Mouse (Mus musculus): ENCODE measurements around the gene Spcs3.

Spcs3 gene

GRCm38 (mm10) chr8:54507428-54508095, 22.2 kb downstream of the Spcs3 start:
- peak; percentile 61 for DNase-seq

DNA sequence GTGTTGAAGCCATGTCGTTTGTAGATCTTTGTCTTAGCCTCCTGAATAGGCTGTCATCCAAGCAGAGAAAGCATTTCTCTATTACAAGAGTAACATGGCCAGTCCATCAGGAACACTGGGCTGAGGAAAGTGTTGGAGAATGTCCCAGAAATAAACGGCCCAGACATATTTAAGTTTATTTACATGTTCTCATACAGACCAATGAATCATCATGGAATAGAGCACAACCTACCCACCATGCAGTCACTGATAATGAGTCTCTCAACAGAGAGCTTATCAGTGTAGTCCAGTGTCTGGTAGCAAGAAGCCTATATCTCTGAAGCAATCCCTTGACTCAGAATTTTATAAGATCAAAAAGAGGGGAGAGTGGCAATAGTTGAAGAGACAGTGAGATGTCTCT, 24.7 kb downstream of the Spcs3 start:
- no peak for DNase-seq

- no peak for DNase-seq
Measured at GRCm38 (mm10) chr8:54503104-54503503, 26.7 kb downstream of the Spcs3 start.

DNA sequence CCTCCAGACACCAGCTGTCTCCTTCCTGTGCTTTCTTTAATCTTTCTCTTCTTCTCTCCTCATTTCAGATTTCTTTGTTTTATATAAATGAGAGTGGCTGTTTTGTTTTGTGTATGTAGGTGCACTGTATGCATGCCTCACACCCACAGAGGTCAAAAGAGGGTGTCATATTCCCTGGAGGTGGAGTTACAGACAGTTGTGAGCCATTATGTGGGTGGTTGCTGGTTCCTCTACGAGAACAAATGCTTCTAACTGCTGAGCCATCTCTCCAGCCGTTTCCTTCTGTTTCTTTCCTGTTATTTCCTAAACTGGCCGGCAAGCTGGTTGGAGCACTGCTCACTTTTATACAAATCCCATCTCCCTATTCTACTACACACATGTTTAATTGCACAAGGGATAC, 35.9 kb downstream of the Spcs3 start:
- no peak for DNase-seq

- DNase-seq = peak; percentile 12
Measured at GRCm38 (mm10) chr8:54493110-54493509, 36.7 kb downstream of the Spcs3 start.

DNA sequence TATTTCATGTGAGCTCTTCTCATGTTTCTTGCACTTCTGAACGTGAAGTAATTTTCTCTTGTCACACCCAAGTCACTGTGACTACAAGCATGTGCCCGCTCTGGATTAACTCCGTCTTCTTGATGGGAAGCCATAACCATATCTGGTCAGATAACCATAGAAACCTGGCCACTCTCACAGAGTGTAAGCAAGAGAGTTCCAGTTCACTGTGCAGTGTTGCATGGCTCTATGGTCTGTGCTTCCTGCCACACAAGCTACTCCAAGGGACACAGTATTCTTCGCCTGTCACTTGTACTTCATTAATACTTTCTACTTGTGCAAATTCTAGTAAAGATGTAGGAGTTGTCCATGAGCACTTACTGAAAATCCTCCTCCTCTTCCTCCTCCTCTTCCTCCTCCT, 37.9 kb downstream of the Spcs3 start:
- no peak for DNase-seq

DNA sequence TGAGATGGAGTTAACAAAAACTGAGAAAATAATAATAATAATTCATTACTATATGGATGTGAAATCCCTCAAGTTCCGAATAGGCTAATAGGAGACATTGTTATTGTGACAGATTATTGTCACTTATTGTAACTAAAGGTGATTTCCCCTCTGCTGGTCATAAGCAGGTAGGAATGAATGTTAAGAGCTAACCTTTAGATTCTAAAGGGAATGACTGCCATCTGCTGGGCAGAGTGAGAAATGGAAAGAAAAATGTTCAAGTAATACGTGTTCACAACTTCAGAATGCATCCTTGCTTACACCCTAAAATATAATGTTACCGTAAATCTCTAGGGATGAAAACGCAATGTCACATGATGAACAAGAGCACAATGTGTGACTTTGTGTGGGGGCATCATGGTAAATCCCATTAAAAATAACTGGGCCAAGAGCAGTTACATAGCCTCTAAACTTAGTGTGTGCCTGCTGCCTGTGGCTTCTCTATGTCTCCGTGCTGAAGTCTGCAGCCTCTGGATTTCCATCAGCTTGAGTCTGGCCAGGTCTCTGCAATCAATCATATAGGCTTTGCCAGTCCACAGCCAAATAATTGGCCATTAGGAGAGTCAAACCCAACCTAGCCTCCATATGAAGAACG, 38.6 kb downstream of the Spcs3 start:
- peak; percentile 9 for DNase-seq

DNA sequence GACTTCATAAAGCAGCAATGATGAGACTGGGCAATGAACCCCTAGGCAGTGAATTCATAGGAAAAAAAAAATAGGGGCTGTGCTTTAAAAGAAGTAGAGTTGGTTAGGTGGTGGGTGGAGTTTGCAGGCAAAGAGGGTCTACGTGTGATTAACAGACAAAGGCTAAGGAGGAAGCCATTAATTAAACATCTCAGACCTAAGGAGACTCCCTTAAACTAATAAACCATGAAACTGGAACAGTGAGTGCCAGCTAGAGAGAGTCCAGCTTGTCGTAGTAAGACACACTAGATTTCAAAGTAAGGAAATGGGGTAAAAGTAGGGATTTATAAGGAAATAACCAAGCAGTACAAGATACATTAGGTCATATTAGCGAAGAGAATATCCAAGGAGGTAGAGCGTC, 41.4 kb downstream of the Spcs3 start:
- DNase-seq = no peak

- DNase-seq = no peak
Measured at GRCm38 (mm10) chr8:54486555-54487273, 43.1 kb downstream of the Spcs3 start.

Data from cerebellum, adult 9-11 months (tissue).